Mouse (Mus musculus) ovary, adult 18-20 months (tissue): ENCODE measurements around the gene Ccdc13.

Experiments
- DNase-seq: peaks from one replicate; pipeline ENCODE4 v3.0.0; 2022; ENCODE audit warnings: low spot score, mixed read lengths

Ccdc13 gene

GRCm38 (mm10) chr9:121798887-121799520 is 40.3 kb downstream of the Ccdc13 start:
- no peak for DNase-seq

GRCm38 (mm10) chr9:121797722-121798121 is 41.5 kb downstream of the Ccdc13 start:
- DNase-seq, result no peak

GRCm38 (mm10) chr9:121794972-121795539 is 44.2 kb downstream of the Ccdc13 start:
- no peak for DNase-seq

- DNase-seq, result no peak
Observed at GRCm38 (mm10) chr9:121791757-121792521, 47.3 kb downstream of the Ccdc13 start, which contains the start of gene Hhatl. Hhatl (minus strand) TSS chr9:121792507.

- peak; percentile 55 for DNase-seq
Observed at GRCm38 (mm10) chr9:121791206-121791605, 48.1 kb downstream of the Ccdc13 start.

GRCm38 (mm10) chr9:121786359-121786758 is 52.9 kb downstream of the Ccdc13 start:
- DNase-seq, result no peak

GRCm38 (mm10) chr9:121785261-121785660 is 54.0 kb downstream of the Ccdc13 start:
- no peak for DNase-seq

- no peak for DNase-seq
Observed at GRCm38 (mm10) chr9:121784801-121785200, 54.5 kb downstream of the Ccdc13 start.

GRCm38 (mm10) chr9:121778066-121778624 is 61.1 kb downstream of the Ccdc13 start:
- no peak for DNase-seq

- DNase-seq, result no peak
Observed at GRCm38 (mm10) chr9:121777484-121778065, 61.7 kb downstream of the Ccdc13 start, which contains the start of gene Klhl40. Klhl40 (plus strand) TSS chr9:121777607.

- DNase-seq, result no peak
Observed at GRCm38 (mm10) chr9:121776511-121776910, 62.8 kb downstream of the Ccdc13 start.

- no peak for DNase-seq
Observed at GRCm38 (mm10) chr9:121775951-121776350, 63.3 kb downstream of the Ccdc13 start.

GRCm38 (mm10) chr9:121772412-121772811 is 66.8 kb downstream of the Ccdc13 start:
- DNase-seq, result no peak

- no peak for DNase-seq
Observed at GRCm38 (mm10) chr9:121765166-121765855, 74.0 kb downstream of the Ccdc13 start.

GRCm38 (mm10) chr9:121763716-121764115 is 75.5 kb downstream of the Ccdc13 start:
- no peak for DNase-seq

- DNase-seq, result no peak
Observed at GRCm38 (mm10) chr9:121762761-121763160, 76.5 kb downstream of the Ccdc13 start.

- no peak for DNase-seq
Observed at GRCm38 (mm10) chr9:121762248-121762647, 77.0 kb downstream of the Ccdc13 start.

- DNase-seq, result no peak
Observed at GRCm38 (mm10) chr9:121761787-121762186, 77.5 kb downstream of the Ccdc13 start.

GRCm38 (mm10) chr9:121761091-121761665 is 78.1 kb downstream of the Ccdc13 start:
- no peak for DNase-seq

- peak; percentile 71 for DNase-seq
Observed at GRCm38 (mm10) chr9:121760271-121761090, 78.8 kb downstream of the Ccdc13 start.
